Mouse (Mus musculus) lung, postnatal 36 days (tissue): ENCODE results near the gene Lhpp.

Experiments used
- DNase-seq: peaks from one replicate; pipeline ENCODE4 v3.0.0; 2022; ENCODE audit warnings: mixed read lengths

Lhpp gene

GRCm38 (mm10) chr7:132610468-132611318 is at the start of gene Lhpp:
TSS of gene Lhpp (plus strand) at chr7:132610638.
- DNase-seq: peak; percentile 87

GRCm38 (mm10) chr7:132565831-132566230 is 44.6 kb upstream of the Lhpp start:
- DNase-seq: no peak

- peak; percentile 56 for DNase-seq
Observed at GRCm38 (mm10) chr7:132568817-132569216, 41.6 kb upstream of the Lhpp start.

DNA sequence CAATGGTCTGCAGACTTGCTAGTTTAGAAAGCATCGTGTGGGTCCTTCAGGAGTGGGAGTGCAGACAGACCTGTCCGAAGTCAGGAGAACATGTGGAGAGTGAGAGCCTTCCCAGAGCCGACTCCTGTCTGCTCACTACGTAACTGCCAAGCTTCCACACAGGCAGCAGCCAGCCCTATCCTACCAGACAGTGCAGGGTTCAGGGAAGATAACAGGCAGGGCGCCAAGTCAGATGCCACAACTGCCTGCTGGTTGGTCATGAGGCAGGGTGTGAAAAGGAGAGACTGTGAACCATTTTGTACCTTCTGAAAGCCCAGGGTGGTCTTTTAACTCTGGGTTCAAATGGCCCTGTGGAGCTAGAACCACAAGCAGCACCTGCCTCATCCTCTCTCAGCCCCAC is 40.4 kb upstream of the Lhpp start:
- no peak for DNase-seq

DNA sequence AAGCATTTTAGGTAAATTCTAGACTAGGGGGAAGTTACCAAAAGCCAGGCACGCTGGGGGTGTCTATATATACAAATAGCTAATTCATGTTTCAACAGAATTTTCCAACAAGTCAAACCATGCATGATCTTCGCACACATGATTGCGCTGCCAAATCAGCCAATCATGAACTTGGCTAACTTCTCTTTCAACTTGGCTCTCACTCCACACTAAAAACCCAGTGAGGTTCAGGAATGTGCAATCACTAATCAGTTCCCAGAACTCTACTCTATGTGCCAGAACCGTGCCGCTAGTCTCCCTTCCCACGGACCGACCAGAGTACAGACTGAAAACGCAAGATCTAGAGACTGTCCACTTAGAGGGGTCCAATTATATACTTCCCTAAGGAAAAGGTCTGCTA is 39.0 kb upstream of the Lhpp start:
- DNase-seq: peak; percentile 57

GRCm38 (mm10) chr7:132572738-132573137 is 37.7 kb upstream of the Lhpp start:
- no peak for DNase-seq

- no peak for DNase-seq
Observed at GRCm38 (mm10) chr7:132573205-132573604, 37.2 kb upstream of the Lhpp start.

- DNase-seq: peak; percentile 84
Observed at GRCm38 (mm10) chr7:132574646-132575045, 35.8 kb upstream of the Lhpp start.

DNA sequence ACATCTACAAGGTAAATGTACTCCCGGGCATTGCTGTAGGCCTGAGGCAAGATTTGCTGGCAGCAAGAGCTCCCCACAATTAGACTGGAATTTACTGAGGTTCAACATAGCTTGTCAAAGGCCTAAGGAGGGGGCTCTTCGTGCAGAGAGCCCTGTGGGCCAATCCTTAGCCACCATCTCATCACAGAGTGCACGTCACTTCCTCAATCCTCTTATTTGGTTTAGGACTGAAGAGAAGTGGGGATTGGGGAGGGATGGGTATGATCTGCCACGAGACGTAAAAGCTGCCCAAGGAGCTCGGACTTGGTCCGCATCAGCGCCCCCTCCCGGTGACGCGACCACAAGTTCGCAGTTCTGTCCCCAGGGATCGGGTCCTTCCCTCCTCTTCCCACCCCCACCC is 34.8 kb upstream of the Lhpp start:
- DNase-seq: peak; percentile 89

DNA sequence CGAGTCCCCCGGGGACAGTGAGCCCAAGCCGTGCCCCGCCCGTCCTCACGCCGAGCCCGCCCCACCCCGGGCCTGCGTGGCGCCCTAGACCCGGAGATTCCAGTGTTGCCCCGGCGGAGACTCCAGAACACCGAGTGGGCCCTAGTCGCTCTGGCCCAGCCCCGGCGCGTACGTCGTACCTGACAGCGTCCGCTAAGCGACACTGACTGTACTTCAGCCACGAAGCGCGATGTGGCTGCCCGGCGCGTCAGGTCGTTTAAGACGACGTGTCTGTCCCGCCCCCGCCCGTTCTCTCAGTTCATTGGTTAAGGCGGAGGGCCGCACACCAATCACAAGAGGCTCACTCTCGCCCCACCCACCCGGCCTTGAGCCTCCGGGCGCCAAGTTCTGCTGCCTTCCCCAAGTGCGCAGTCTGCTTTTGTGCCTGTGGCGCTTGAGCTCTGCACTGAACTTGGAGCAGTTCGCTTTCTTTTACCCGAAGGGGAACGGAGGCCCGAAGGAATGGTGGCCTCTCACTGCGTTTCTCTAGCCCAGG is 34.3 kb upstream of the Lhpp start, which contains the start of gene Oat:
Gene Oat (minus strand): TSS at position 283 of the 535 bp plus-strand sequence.
- peak; percentile 98 for DNase-seq

- no peak for DNase-seq
Observed at GRCm38 (mm10) chr7:132576891-132577290, 33.5 kb upstream of the Lhpp start.

- DNase-seq: no peak
Observed at GRCm38 (mm10) chr7:132580511-132580910, 29.9 kb upstream of the Lhpp start.

DNA sequence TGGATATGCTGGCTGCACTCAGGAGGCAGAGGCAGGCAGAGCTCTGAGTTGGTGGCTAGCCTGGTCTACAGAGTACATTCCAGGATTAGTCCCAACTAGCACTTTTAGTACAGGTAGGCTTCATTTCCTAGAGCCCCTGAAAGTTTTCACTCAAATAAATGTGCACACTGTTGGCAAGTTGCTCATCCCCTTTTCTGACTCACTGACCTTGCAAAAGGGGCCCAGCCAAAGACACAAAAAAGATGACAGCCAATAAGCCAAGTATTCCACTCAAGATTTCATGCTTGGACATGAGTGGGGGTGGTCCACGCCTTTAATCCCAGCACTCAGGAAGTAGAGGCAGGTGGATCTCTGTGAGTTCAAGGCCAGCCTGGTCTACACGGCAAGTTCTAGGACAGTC is 29.0 kb upstream of the Lhpp start:
- DNase-seq: no peak

DNA sequence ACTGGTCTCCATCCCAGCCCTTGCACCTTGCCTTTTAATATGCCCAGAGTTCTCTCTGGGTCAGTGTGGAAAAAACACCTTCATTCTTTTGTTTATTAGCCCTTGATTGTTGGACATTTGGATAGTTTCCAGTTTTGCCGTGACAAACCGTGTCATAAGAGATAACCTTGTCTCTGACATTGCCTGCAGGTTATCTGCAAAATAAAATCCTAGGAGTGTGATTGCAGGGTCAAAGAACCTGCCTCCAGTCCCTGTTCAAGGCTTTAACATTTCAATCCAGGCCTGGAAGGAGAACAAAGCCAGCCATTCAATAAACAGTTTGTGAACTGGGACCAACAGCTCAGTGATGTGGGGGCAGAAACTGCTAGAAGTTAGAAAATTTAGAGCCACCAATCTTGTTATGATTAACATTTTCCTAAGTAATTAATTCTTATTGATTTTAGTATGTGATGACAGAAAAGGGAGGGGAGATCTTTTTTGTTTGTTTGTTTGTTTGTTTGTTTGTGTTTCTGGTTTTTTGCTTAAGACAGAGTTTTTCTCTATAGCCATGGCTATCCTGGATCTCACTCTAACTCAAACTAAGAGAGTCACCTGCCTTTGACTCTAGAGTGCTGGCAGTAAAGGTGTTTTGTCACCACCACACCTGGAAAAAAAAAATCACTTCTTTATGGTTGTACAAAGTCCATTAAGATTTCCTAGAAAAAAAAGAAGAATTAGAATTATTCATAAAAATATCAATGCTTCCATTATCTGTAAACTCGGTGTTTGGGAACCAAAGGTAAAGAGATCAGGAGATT is 24.5 kb upstream of the Lhpp start:
- no peak for DNase-seq

DNA sequence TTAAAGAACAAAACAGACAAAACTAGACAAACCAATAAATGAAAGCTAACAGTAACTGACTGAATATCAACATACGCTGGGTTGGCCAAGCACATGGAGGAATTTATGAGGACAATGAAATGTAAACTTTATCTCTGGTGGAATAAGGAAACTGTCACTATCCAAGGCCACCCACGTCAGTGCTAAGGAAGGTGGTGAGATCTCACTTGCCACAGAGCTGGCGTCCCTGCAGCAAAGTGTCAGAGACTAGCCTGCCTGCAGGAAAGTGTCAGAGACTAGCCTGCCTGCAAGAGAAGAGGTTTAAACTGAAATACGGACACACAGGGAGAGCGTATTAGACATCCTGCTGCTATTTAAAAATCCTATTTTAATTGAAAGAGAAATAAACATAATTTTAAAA is 23.3 kb upstream of the Lhpp start:
- DNase-seq: no peak

GRCm38 (mm10) chr7:132589610-132590009 is 20.8 kb upstream of the Lhpp start:
- no peak for DNase-seq

DNA sequence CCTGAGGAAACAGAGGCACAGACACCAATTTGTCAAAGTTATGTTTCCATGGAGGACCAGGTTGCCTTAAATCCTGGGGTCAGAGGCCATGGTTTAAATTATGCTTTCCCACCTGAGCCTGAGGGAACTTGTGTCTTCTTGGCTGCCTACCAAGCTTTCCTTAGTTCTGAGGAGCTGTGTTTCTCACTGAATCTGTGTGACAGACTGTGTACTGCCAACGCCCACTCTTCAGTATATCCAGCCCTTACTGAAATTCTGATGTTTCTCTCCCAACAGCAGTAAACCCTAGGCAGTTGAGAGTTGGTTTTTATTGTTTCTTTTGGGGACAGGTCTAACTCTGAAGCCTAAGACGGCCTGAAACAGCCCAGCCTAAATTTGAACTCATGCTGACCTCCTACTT is 16.7 kb upstream of the Lhpp start:
- DNase-seq: no peak

DNA sequence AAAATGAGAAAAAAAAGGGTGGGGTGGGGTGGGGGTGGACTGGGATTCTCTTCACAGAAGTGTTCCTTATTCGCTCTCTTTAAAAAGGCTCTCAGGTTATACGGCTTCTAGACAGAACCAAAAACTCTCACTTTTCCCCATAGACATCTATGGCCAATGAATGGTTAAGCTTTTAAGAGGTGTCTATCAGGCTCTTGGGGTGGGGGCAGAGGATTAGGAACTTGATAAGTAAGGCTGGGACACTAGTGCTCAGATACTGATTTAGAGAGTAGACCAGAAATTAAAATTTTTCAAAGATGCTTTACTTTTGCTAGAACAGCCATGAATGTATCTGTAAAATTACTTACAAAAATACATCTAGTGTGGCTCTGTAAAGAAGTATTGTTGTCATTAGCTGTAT is 16.1 kb upstream of the Lhpp start:
- DNase-seq: no peak

DNA sequence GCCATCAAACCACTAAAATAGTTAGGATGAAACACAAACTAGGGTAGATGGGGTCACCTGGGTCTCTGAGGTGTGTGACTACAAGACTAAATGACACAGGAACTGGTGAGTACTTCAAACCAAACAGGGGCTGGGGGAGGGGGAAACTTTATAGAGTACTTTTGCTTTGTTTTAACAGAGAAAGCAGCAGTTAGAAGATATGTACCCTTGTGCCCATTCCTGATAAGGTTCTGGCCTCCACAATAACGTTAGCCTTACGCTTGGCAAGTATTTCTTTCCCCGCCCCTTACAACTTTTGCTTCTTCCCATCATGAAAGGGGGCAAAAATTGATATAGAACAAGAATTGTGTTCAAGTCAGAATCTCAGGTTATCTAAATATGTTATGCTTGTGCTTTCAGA is 14.7 kb upstream of the Lhpp start:
- DNase-seq: no peak

GRCm38 (mm10) chr7:132596557-132597250 is 13.7 kb upstream of the Lhpp start:
- no peak for DNase-seq

- no peak for DNase-seq
Observed at GRCm38 (mm10) chr7:132597251-132598041, 13.0 kb upstream of the Lhpp start.
